Mouse (Mus musculus) G1E (cell line): ENCODE measurements around the gene Igflr1.

Experiments used
- CTCF ChIP-seq: IDR thresholded peaks from 2 replicates; pipeline ENCODE4 v1.5.1; 2012; ENCODE audit warnings: low read depth, low read length, inconsistent platforms, mixed read lengths
- GATA1 ChIP-seq: IDR thresholded peaks from 2 replicates; pipeline ENCODE4 v1.6.1; 2012; ENCODE audit warnings: borderline replicate concordance, low read length, inconsistent platforms, mixed read lengths
- GATA2 ChIP-seq: IDR thresholded peaks from 2 replicates; pipeline ENCODE4 v1.6.1; 2012; ENCODE audit warnings: low read depth, low read length, inconsistent platforms, borderline replicate concordance
- POLR2AphosphoS5 ChIP-seq: IDR thresholded peaks from 2 replicates; pipeline ENCODE4 v1.6.1; 2012; ENCODE audit warnings: low read depth, low read length, inconsistent platforms; ENCODE audit not compliant: insufficient replicate concordance
- TAL1 ChIP-seq: conservative IDR thresholded peaks from 2 replicates; pipeline ENCODE4 v1.6.1; 2012; ENCODE audit warnings: low read depth, low read length, inconsistent platforms, mixed read lengths

DNA sequence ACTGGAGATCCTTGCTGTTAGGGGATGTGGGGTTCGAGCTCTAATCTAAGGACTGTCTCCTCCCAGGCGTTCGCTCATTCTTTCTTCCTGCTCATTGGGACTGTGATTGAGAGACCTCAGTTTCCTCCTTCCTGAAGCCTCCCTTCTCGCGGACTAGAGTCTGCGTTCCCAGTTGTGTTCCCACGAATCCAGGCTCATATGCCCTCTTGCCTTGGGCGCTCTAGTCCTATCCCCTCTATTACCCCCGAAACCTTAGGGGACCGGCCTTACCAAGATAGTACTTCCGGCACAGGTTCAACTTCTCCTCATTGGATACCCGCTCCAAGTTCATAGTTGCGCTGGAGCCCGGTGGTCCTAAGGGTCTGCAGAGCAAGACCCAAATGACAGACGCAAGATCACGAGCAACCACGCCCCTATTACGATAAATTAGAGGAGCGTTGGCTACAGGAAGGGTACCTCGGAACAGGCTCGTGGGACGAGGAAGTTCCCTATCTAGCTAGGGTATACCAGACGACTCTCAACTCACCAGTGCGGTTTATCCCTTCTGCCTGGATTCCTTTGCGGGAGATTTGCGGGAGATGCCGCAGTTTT is 2.6 kb upstream of the Igflr1 start:
- TF ChIP-seq CTCF: no peak
- no peak for TF ChIP-seq GATA1
- no peak for TF ChIP-seq POLR2AphosphoS5
- no peak for TF ChIP-seq TAL1
- no peak for TF ChIP-seq GATA2
